Mouse (Mus musculus) adrenal gland, postnatal 10 days (tissue): ENCODE measurements at regions not wholly inside any gene's neighbourhood (a gene's known extent, or its start where the extent isn't known, plus 50 kb on each side); places are given as distances from the start of the nearest gene placed in this dataset.

ENCODE experiments used
- DNase-seq: peaks from one replicate; pipeline ENCODE4 v3.0.0; 2021; ENCODE audit warnings: mixed read lengths

GRCm38 (mm10) chrX:76680890-76681289 is 78.2 kb upstream of the Cldn34d start:
- peak; percentile 13 for DNase-seq
